Mouse (Mus musculus) midbrain, embryonic 12.5 days (tissue): Measurements from ENCODE around the gene Sgsm2. TPM values are rescaled to one million over a fixed set of nuclear protein-coding genes. Genes with fewer than 3 reads are reported as not detected.

Experiments used
- ATAC-seq: fragments of 200-750 bp; cut with Nextera tagmentation; 2 replicates; pipeline ENCODE4 v1.8.0; 2017; ENCODE audit warnings: low read depth, moderate TSS enrichment, moderate library complexity; ENCODE audit not compliant: low FRiP score
- H3K27ac ChIP-seq: fragments of 300-500 bp; sonication (generic); replicated peaks from 2 replicates; pipeline ENCODE4 v1.5.1; 2016; ENCODE audit warnings: mild to moderate bottlenecking
- H3K27me3 ChIP-seq: fragments of 300-500 bp; sonication (generic); 2 replicates; pipeline ENCODE4 v1.6.1; 2016; ENCODE audit warnings: mild to moderate bottlenecking
- H3K36me3 ChIP-seq: fragments of 300-500 bp; sonication (generic); 2 replicates; pipeline ENCODE4 v1.6.1; 2016
- H3K4me1 ChIP-seq: fragments of 300-500 bp; sonication (generic); 2 replicates; pipeline ENCODE4 v1.6.1; 2016
- H3K4me2 ChIP-seq: fragments of 300-500 bp; sonication (generic); replicated peaks from 2 replicates; pipeline ENCODE4 v1.6.1; 2016; ENCODE audit warnings: mild to moderate bottlenecking, moderate library complexity
- H3K4me3 ChIP-seq: fragments of 300-500 bp; sonication (generic); 2 replicates; pipeline ENCODE4 v1.5.1; 2016; ENCODE audit warnings: mild to moderate bottlenecking
- H3K9ac ChIP-seq: fragments of 300-500 bp; sonication (generic); replicated peaks from 2 replicates; pipeline ENCODE4 v1.6.1; 2016; ENCODE audit warnings: mild to moderate bottlenecking, moderate library complexity
- H3K9me3 ChIP-seq: fragments of 300-500 bp; sonication (generic); 2 replicates; pipeline ENCODE4 v1.6.1; 2016; ENCODE audit warnings: mild to moderate bottlenecking
- WGBS: fragments of 180-500 bp; shearing (Covaris S2); methylation state at CpG from one replicate; pipeline ENCODE4 v1.1.7; 2016; 5-methylcytosine and 5-hydroxymethylcytosine counted together
- polyA plus RNA-seq: library from polyadenylated mRNA; unstranded; fragments of >200 nt; fragmentation: Nextera tagmentation; extraction: Ambion mirVana; gene quantifications from 2 replicates; pipeline ENCODE4 v1.2.1, GENCODE M21; 2016

Sgsm2 gene
- polyA plus RNA-seq, 1 experiment from 2014 or later, result 16.2 TPM

- H3K9ac ChIP-seq, result no peak overlapping the region
- ATAC-seq, result no peak
- no peak overlapping the region for H3K27ac ChIP-seq
- no peak overlapping the region for H3K4me2 ChIP-seq
- H3K36me3 ChIP-seq, result peaks cover 49% of the 10 kb centered on the region
- 87% methylated on average over 9 of the region's 9 CpGs for WGBS
- no peaks in the 10 kb centered on the region for H3K9me3 ChIP-seq
- no peaks in the 10 kb centered on the region for H3K4me1 ChIP-seq
- H3K27me3 ChIP-seq, result no peaks in the 10 kb centered on the region
- no peak overlapping the region for H3K4me3 ChIP-seq
Observed at GRCm38 (mm10) chr11:74857756-74858155, 39.1 kb downstream of the Sgsm2 start.

GRCm38 (mm10) chr11:74850998-74851661 is 45.7 kb downstream of the Sgsm2 start:
- H3K4me3 ChIP-seq, result no peak overlapping the region
- no peaks in the 10 kb centered on the region for H3K27me3 ChIP-seq
- no peak overlapping the region for H3K27ac ChIP-seq
- no peak overlapping the region for H3K4me2 ChIP-seq
- no peaks in the 10 kb centered on the region for H3K9me3 ChIP-seq
- peaks cover 3% of the 10 kb centered on the region; the same call in 1 of the 2 replicates for H3K4me1 ChIP-seq
- ATAC-seq, result no peak
- H3K9ac ChIP-seq, result no peak overlapping the region
- peaks cover 26% of the 10 kb centered on the region; the same call in 1 of the 2 replicates for H3K36me3 ChIP-seq
- 83% methylated on average over 14 of the region's 14 CpGs for WGBS

DNA sequence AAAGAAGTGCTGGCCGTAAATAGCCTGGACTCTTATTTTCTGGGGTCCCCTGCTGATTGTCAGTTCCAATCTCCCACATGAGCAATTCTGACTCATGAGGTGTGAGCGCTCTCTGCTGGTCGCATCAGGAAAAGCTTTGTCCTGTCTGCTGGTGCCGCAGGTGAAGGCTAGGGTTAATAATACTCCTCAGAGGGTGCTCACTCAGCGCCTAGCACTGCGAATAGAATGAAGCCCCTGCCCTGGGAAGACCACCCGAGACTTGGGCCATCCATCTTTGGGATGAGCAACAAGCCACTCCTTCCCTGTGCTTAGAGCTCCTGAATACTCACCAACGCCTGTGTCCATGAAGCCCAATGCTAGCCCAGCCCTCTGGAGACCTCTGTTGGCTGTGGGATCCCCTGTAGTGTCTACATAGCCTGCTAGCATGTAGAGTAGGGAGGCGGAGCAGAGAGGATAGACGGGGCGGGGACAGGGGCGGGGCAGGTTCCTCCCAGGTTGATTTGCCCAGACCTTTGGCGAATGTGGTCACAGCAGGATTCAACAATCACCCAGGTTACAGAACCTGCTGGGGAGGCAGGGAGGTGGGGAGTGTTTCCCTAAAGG is 48.8 kb downstream of the Sgsm2 start:
- Histone ChIP-seq H3K4me1 (peaks cover 3% of the 10 kb centered on the region; the same call in 1 of the 2 replicates), H3K4me2 (no peak overlapping the region), H3K4me3 (no peak overlapping the region), H3K9me3 (0 out of 2 replicates have a peak, but pooled peaks cover 3% of the 10 kb centered on the region), H3K36me3 (peaks cover 40% of the 10 kb centered on the region), H3K27ac (no peak overlapping the region; the same call in 1 of the 2 replicates), H3K9ac (no peak overlapping the region), H3K27me3 (no peaks in the 10 kb centered on the region)
- peak; percentile 59 for ATAC-seq
- WGBS, result 4% methylated on average over 13 of the region's 13 CpGs

GRCm38 (mm10) chr11:74845784-74846183 is 51.1 kb downstream of the Sgsm2 start:
- no peak overlapping the region for H3K9ac ChIP-seq
- no peak overlapping the region for H3K4me3 ChIP-seq
- no peaks in the 10 kb centered on the region for H3K27me3 ChIP-seq
- peaks cover 3% of the 10 kb centered on the region; the same call in 1 of the 2 replicates for H3K4me1 ChIP-seq
- WGBS, result 66% methylated on average over 3 of the region's 3 CpGs
- 0 out of 2 replicates have a peak, but pooled peaks cover 3% of the 10 kb centered on the region for H3K9me3 ChIP-seq
- H3K27ac ChIP-seq, result no peak overlapping the region
- H3K4me2 ChIP-seq, result no peak overlapping the region
- no peak for ATAC-seq
- peaks cover 47% of the 10 kb centered on the region for H3K36me3 ChIP-seq

DNA sequence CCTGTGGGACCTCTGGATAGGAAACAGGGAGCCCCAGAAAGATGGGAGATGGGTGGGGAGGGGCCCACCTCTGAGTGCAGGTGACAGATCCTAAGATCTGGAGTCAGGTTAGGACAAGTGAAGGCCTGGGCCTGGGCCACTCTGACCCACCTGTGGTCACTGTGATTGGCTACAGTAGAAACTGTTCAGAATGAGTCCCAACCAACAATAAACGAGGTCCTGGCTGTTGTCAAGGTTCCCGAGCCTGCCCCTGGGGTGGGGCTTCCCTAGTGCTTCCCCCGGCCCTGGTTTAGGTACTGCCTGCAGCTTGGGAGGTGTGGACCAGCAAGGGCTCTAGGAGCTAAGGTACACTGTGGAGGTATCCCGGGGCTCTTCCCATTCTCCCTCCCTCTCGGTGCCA is 53.1 kb downstream of the Sgsm2 start:
- H3K36me3 ChIP-seq, result peaks cover 45% of the 10 kb centered on the region
- peaks cover 6% of the 10 kb centered on the region; the same call in 1 of the 2 replicates for H3K4me1 ChIP-seq
- 0 out of 2 replicates have a peak, but pooled peaks cover 3% of the 10 kb centered on the region for H3K9me3 ChIP-seq
- H3K4me2 ChIP-seq, result no peak overlapping the region
- no peak overlapping the region for H3K4me3 ChIP-seq
- no peak overlapping the region for H3K27ac ChIP-seq
- 69% methylated on average over 5 of the region's 5 CpGs for WGBS
- no peaks in the 10 kb centered on the region for H3K27me3 ChIP-seq
- no peak for ATAC-seq
- no peak overlapping the region for H3K9ac ChIP-seq

DNA sequence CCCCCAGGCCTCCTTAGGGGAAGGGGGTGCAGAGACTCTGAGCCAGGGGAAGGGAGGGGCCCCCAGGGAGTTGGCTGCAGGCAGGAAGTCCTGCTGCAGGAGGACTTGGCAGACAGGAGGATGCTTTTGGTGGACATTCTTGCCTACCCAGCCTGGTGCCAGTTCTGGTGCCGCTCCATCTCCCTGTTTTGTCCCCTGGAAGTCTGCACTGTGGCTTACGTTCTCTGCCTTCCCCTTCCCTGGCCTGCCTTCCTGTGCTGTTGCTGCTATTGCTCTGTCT is 53.5 kb downstream of the Sgsm2 start:
- ATAC-seq, result no peak
- H3K36me3 ChIP-seq, result peaks cover 45% of the 10 kb centered on the region

GRCm38 (mm10) chr11:74842656-74843434 is 54.0 kb downstream of the Sgsm2 start:
- Histone ChIP-seq H3K4me3 (no peak overlapping the region), H3K27me3 (no peaks in the 10 kb centered on the region), H3K9ac (no peak overlapping the region), H3K4me1 (peaks cover 4% of the 10 kb centered on the region; the same call in 1 of the 2 replicates), H3K4me2 (no peak overlapping the region), H3K27ac (no peak overlapping the region), H3K9me3 (0 out of 2 replicates have a peak, but pooled peaks cover 3% of the 10 kb centered on the region), H3K36me3 (peaks cover 45% of the 10 kb centered on the region)
- no peak for ATAC-seq
- 93% methylated on average over 18 of the region's 22 CpGs for WGBS

More for the DNA sequence above, 53.5 kb downstream of the Sgsm2 start:
- peaks cover 6% of the 10 kb centered on the region; the same call in 1 of the 2 replicates for H3K4me1 ChIP-seq
- WGBS, result 81% methylated on average over 2 of the region's 2 CpGs
- no peak overlapping the region for H3K9ac ChIP-seq
- no peak overlapping the region for H3K4me2 ChIP-seq
- no peak overlapping the region for H3K27ac ChIP-seq
- 0 out of 2 replicates have a peak, but pooled peaks cover 3% of the 10 kb centered on the region for H3K9me3 ChIP-seq
- no peaks in the 10 kb centered on the region for H3K27me3 ChIP-seq
- no peak overlapping the region for H3K4me3 ChIP-seq

DNA sequence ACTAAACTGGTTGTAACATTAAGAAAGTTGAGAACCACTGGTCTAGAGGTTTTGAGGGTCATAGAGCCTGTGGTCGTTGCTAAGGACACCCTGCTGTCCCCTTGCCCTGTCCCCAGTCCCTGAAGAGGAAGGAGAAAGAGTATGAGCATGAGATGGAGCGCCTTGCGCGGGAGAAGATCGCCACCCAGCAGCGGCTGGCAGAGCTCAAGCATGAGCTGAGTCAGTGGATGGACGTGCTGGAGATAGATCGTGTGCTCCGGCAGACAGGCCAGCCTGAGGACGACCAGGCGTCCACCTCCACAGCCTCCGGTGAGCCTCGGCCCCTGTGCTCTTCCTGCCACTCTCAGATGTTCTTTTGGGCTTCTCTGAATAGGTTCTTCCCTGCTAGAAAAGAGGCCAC is 54.8 kb downstream of the Sgsm2 start:
- Histone ChIP-seq H3K9ac (no peak overlapping the region), H3K9me3 (0 out of 2 replicates have a peak, but pooled peaks cover 3% of the 10 kb centered on the region), H3K27ac (no peak overlapping the region), H3K36me3 (peaks cover 45% of the 10 kb centered on the region), H3K4me2 (no peak overlapping the region), H3K4me1 (peaks cover 11% of the 10 kb centered on the region), H3K4me3 (no peak overlapping the region), H3K27me3 (no peaks in the 10 kb centered on the region)
- WGBS, result 82% methylated on average over 13 of the region's 13 CpGs
- ATAC-seq, result no peak

DNA sequence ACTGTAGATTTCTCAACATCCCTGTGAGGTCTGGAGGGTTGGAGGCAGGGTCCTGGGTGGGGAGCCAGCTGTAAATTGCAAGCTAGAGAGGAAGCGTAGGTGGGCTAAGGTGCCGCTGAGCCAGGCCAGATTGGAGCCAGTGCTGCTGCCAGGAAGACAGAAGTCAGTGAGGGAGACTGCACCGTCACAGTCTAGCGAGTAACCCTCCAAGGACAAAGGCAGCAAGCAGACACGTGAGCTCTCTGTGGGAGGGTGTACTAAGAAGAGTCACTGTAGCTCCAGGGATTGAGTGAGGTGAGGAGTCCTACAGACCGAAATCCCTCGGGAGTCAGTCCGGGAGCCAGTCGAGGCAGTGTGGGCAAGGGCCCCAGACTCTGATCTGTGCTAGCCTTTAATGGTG is 55.5 kb downstream of the Sgsm2 start:
- H3K4me2 ChIP-seq, result no peak overlapping the region
- H3K27me3 ChIP-seq, result peaks cover 4% of the 10 kb centered on the region; the same call in 1 of the 2 replicates
- 0 out of 2 replicates have a peak, but pooled peaks cover 3% of the 10 kb centered on the region for H3K9me3 ChIP-seq
- H3K36me3 ChIP-seq, result peaks cover 48% of the 10 kb centered on the region
- no peak for ATAC-seq
- H3K4me1 ChIP-seq, result peaks cover 14% of the 10 kb centered on the region
- no peak overlapping the region for H3K9ac ChIP-seq
- 0 out of 2 replicates have a peak overlapping the region, but pooled peaks have one; percentile 15 for H3K27ac ChIP-seq
- H3K4me3 ChIP-seq, result no peak overlapping the region
- WGBS, result 70% methylated on average over 9 of the region's 9 CpGs

DNA sequence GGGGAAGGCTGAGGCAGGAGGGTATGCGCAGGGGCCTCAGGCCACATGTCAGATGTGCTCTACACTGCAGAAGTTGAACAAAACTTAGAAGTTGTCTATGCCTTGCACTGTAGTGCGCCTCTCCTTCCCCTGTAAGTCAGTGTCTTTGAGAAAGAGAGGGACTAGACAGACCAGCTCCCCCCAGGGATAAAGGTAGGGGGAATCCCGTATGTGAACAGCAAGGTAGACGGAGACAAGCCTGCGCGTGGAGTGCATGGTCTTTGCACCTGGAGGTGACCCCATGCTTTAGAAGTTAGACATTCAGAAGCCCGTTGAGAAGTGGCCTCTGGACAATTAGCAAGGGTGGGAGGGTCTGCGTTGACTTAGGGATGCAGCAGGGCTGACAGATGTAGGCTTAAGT is 56.1 kb downstream of the Sgsm2 start:
- WGBS, result 92% methylated on average over 8 of the region's 8 CpGs
- peaks cover 46% of the 10 kb centered on the region for H3K36me3 ChIP-seq
- ATAC-seq, result no peak
- H3K4me2 ChIP-seq, result no peak overlapping the region
- 0 out of 2 replicates have a peak overlapping the region, but pooled peaks have one; percentile 15 for H3K27ac ChIP-seq
- H3K9ac ChIP-seq, result no peak overlapping the region
- peaks cover 4% of the 10 kb centered on the region; the same call in 1 of the 2 replicates for H3K27me3 ChIP-seq
- 0 out of 2 replicates have a peak, but pooled peaks cover 3% of the 10 kb centered on the region for H3K9me3 ChIP-seq
- peaks cover 15% of the 10 kb centered on the region for H3K4me1 ChIP-seq
- no peak overlapping the region for H3K4me3 ChIP-seq

- Histone ChIP-seq H3K27ac (no peak overlapping the region), H3K4me1 (peaks cover 18% of the 10 kb centered on the region), H3K36me3 (peaks cover 41% of the 10 kb centered on the region), H3K9ac (no peak overlapping the region), H3K9me3 (no peaks in the 10 kb centered on the region), H3K27me3 (peaks cover 4% of the 10 kb centered on the region; the same call in 1 of the 2 replicates), H3K4me2 (no peak overlapping the region), H3K4me3 (no peak overlapping the region)
- ATAC-seq, result no peak
- 93% methylated on average over 19 of the region's 19 CpGs for WGBS
Observed at GRCm38 (mm10) chr11:74839860-74840715, 56.8 kb downstream of the Sgsm2 start.
